Comparison of ENCODE assay signal across 29 mouse cellular contexts in genomic region chr6:82111111-82111510, GRCm38 (mm10).
DNase-seq lines count a peak whose midpoint lies in the region; ATAC-seq and TF ChIP-seq lines count a peak whose summit lies in the region.
"Had no signal": no experiment of that assay in that cellular context is flagged by ENCODE, and none has a peak within 500 bp of the region (broad histone marks: within the 10 kb centered on the region; RNA-seq: fewer than 3 reads in every experiment).

No protein-coding gene starts in this region.

- in situ Hi-C loops in ES-E14 (cut with MboI; ENCODE audit: low sequenced_read_pairs in 2 of 2, unreplicated experiment in 2 of 2), result loop anchor here in 1 of 2 experiments (10.0 kb wide), 1 partner anchor 126 kb away; no protein-coding TSS in a partner anchor

- H3K9me3 ChIP-seq in intestine, postnatal 0 days (ENCODE audit: control insufficient read depth), result no peaks in the 10 kb centered on the region
- H3K9me3 ChIP-seq in intestine, embryonic 16.5 days (ENCODE audit: control insufficient read depth, low read length), result no peaks in the 10 kb centered on the region
- no peaks in the 10 kb centered on the region for H3K9me3 ChIP-seq in lung, embryonic 15.5 days
- no peaks in the 10 kb centered on the region for H3K9me3 ChIP-seq in ES-E14 (ENCODE audit: control insufficient read depth, insufficient read depth, low read depth, low read length)
- H3K9me3 ChIP-seq in stomach, embryonic 14.5 days (ENCODE audit: control insufficient read depth, low read depth, low read length), result no peaks in the 10 kb centered on the region
- H3K9me3 ChIP-seq in forebrain, postnatal 0 days (ENCODE audit: low read length), result no peaks in the 10 kb centered on the region
- H3K9me3 ChIP-seq: embryonic facial prominence, embryonic 13.5 days; forebrain, embryonic 10.5 days; hindbrain, embryonic 10.5 days; hindbrain, embryonic 15.5 days; kidney, embryonic 15.5 days; limb, embryonic 13.5 days; liver, embryonic 12.5 days; midbrain, embryonic 10.5 days; neural tube, embryonic 12.5 days had no signal

- ATAC-seq in intestine, postnatal 0 days, result no peak
- ATAC-seq in intestine, embryonic 16.5 days, result no peak
- no peak; the same call in 1 of the 2 replicates for ATAC-seq in lung, embryonic 15.5 days (ENCODE audit: borderline replicate concordance, extremely low read depth, low FRiP score, low TSS enrichment)
- ATAC-seq in stomach, embryonic 14.5 days (ENCODE audit: insufficient number of reproducible peaks, insufficient read depth, low FRiP score, low read depth), result no peak
- ATAC-seq in forebrain, postnatal 0 days, result no peak
- ATAC-seq: forebrain, embryonic 16.5 days; inflammation-experienced regulatory T-cells, adult 6 months; liver, embryonic 12.5 days had no signal

- H3K27me3 ChIP-seq in intestine, postnatal 0 days (replicated peaks; ENCODE audit: control insufficient read depth, insufficient read depth, low read length), result no peaks in the 10 kb centered on the region
- H3K27me3 ChIP-seq in intestine, embryonic 16.5 days (replicated peaks; ENCODE audit: control insufficient read depth, insufficient read depth, low read length), result no peaks in the 10 kb centered on the region
- H3K27me3 ChIP-seq in lung, embryonic 15.5 days, result no peaks in the 10 kb centered on the region
- no peaks in the 10 kb centered on the region for H3K27me3 ChIP-seq in stomach, embryonic 14.5 days (ENCODE audit: control insufficient read depth, insufficient read depth, low read length)
- no peaks in the 10 kb centered on the region for H3K27me3 ChIP-seq in forebrain, postnatal 0 days (ENCODE audit: insufficient read depth, low read length)
- H3K27me3 ChIP-seq: embryonic facial prominence, embryonic 13.5 days; hindbrain, embryonic 15.5 days; kidney, embryonic 15.5 days; limb, embryonic 13.5 days; liver, embryonic 12.5 days; neural tube, embryonic 12.5 days had no signal

- peak; percentile 16 for TF ChIP-seq CTCF in intestine, postnatal 0 days (IDR thresholded peaks at IDR 0.05; ENCODE audit: low read depth)
- no peak for TF ChIP-seq CTCF in forebrain, postnatal 0 days (IDR thresholded peaks at IDR 0.05; ENCODE audit: low read depth)

- no peak overlapping the region for H3K9ac ChIP-seq in intestine, postnatal 0 days (ENCODE audit: low read depth, low read length)
- H3K9ac ChIP-seq in intestine, embryonic 16.5 days (ENCODE audit: low read depth, low read length), result no peak overlapping the region
- no peak overlapping the region for H3K9ac ChIP-seq in lung, embryonic 15.5 days
- no peak overlapping the region for H3K9ac ChIP-seq in ES-E14 (ENCODE audit: insufficient read depth, low read depth, low read length, poor library complexity, severe bottlenecking)
- no peak overlapping the region for H3K9ac ChIP-seq in stomach, embryonic 14.5 days (replicated peaks; ENCODE audit: low read depth, low read length)
- no peak overlapping the region for H3K9ac ChIP-seq in forebrain, postnatal 0 days
- H3K9ac ChIP-seq: embryonic facial prominence, embryonic 13.5 days; hindbrain, embryonic 15.5 days; kidney, embryonic 15.5 days; limb, embryonic 13.5 days; liver, embryonic 12.5 days; neural tube, embryonic 12.5 days had no signal

- H3K27ac ChIP-seq in intestine, postnatal 0 days (ENCODE audit: low read depth, low read length), result no peak overlapping the region
- H3K27ac ChIP-seq in intestine, embryonic 16.5 days (ENCODE audit: low read length), result no peak overlapping the region
- peak overlapping the region; percentile 89 for H3K27ac ChIP-seq in lung, embryonic 15.5 days
- H3K27ac ChIP-seq in ES-E14 (ENCODE audit: insufficient read depth, low read depth, low read length, poor library complexity, severe bottlenecking), result no peak overlapping the region
- H3K27ac ChIP-seq in stomach, embryonic 14.5 days (ENCODE audit: low read length), result peak overlapping the region; percentile 81
- H3K27ac ChIP-seq in forebrain, postnatal 0 days (ENCODE audit: low read depth, low read length), result no peak overlapping the region
- H3K27ac ChIP-seq: embryonic facial prominence, embryonic 13.5 days; forebrain, embryonic 10.5 days; hindbrain, embryonic 10.5 days; hindbrain, embryonic 15.5 days; kidney, embryonic 15.5 days; limb, embryonic 13.5 days; liver, embryonic 12.5 days; midbrain, embryonic 10.5 days; neural tube, embryonic 12.5 days had no signal

- H3K4me2 ChIP-seq in intestine, postnatal 0 days (replicated peaks; ENCODE audit: low read depth), result no peak overlapping the region
- H3K4me2 ChIP-seq in intestine, embryonic 16.5 days (ENCODE audit: low read depth, low read length), result no peak overlapping the region
- H3K4me2 ChIP-seq in lung, embryonic 15.5 days, result no peak overlapping the region
- H3K4me2 ChIP-seq in stomach, embryonic 14.5 days (replicated peaks; ENCODE audit: low read depth, low read length), result no peak overlapping the region
- H3K4me2 ChIP-seq in forebrain, postnatal 0 days (ENCODE audit: low read depth), result no peak overlapping the region
- H3K4me2 ChIP-seq: embryonic facial prominence, embryonic 13.5 days; hindbrain, embryonic 15.5 days; kidney, embryonic 15.5 days; limb, embryonic 13.5 days; liver, embryonic 12.5 days; neural tube, embryonic 12.5 days had no signal

- no peak overlapping the region for H3K4me3 ChIP-seq in intestine, postnatal 0 days (ENCODE audit: low read depth, low read length)
- H3K4me3 ChIP-seq in intestine, embryonic 16.5 days (ENCODE audit: low read length), result no peak overlapping the region
- no peak overlapping the region for H3K4me3 ChIP-seq in lung, embryonic 15.5 days
- H3K4me3 ChIP-seq in ES-E14 (ENCODE audit: insufficient read depth in 1 of 2, low read depth in 1 of 2, low read length in 2 of 2, poor library complexity in 1 of 2, severe bottlenecking in 1 of 2), result no peak overlapping the region
- H3K4me3 ChIP-seq in stomach, embryonic 14.5 days (ENCODE audit: low read depth, low read length), result no peak overlapping the region
- no peak overlapping the region for H3K4me3 ChIP-seq in forebrain, postnatal 0 days (ENCODE audit: low read depth, low read length)
- H3K4me3 ChIP-seq: embryonic facial prominence, embryonic 13.5 days; forebrain, embryonic 10.5 days; hindbrain, embryonic 10.5 days; hindbrain, embryonic 15.5 days; kidney, embryonic 15.5 days; limb, embryonic 13.5 days; liver, embryonic 12.5 days; midbrain, embryonic 10.5 days; myocyte; neural tube, embryonic 12.5 days had no signal

- no peaks in the 10 kb centered on the region for H3K36me3 ChIP-seq in intestine, postnatal 0 days (ENCODE audit: control insufficient read depth, insufficient read depth)
- no peaks in the 10 kb centered on the region for H3K36me3 ChIP-seq in intestine, embryonic 16.5 days (ENCODE audit: control insufficient read depth, insufficient read depth, low read length)
- H3K36me3 ChIP-seq in lung, embryonic 15.5 days, result no peaks in the 10 kb centered on the region
- H3K36me3 ChIP-seq in ES-E14 (ENCODE audit: control insufficient read depth, insufficient read depth, low read length, poor library complexity, severe bottlenecking), result no peaks in the 10 kb centered on the region
- no peaks in the 10 kb centered on the region for H3K36me3 ChIP-seq in stomach, embryonic 14.5 days (ENCODE audit: control insufficient read depth, insufficient read depth, low read length)
- no peaks in the 10 kb centered on the region for H3K36me3 ChIP-seq in forebrain, postnatal 0 days (ENCODE audit: insufficient read depth)
- H3K36me3 ChIP-seq: embryonic facial prominence, embryonic 13.5 days; forebrain, embryonic 10.5 days; hindbrain, embryonic 10.5 days; hindbrain, embryonic 15.5 days; kidney, embryonic 15.5 days; limb, embryonic 13.5 days; liver, embryonic 12.5 days; midbrain, embryonic 10.5 days; neural tube, embryonic 12.5 days had no signal

- 83% methylated on average over 1 of the region's 1 CpGs for WGBS in intestine, postnatal 0 days
- 90% methylated on average over 1 of the region's 1 CpGs for WGBS in intestine, embryonic 16.5 days
- 80% methylated on average over 1 of the region's 1 CpGs for WGBS in lung, embryonic 15.5 days
- 89% methylated on average over 1 of the region's 1 CpGs for WGBS in stomach, embryonic 14.5 days
- WGBS in forebrain, postnatal 0 days, result 95% methylated on average over 1 of the region's 1 CpGs

- DNase-seq in lung, adult 18-20 months, result no peak
- no peak for DNase-seq in ES-E14 (ENCODE audit: low read depth, low spot score)
- no peak for DNase-seq in forebrain, postnatal 0 days
- no peak for DNase-seq in spleen, adult 18-20 months
- DNase-seq: cerebellum, adult 11-12 months; cerebellum, adult 9-11 months; heart, postnatal 14 days; kidney, postnatal 4 days; lung, adult 2 months; right cerebral cortex, adult 18-20 months; right cerebral cortex, postnatal 4 days; thymus, adult 18-20 months; thymus, postnatal 36 days had no signal

- no peaks in the 10 kb centered on the region for H3K4me1 ChIP-seq in intestine, postnatal 0 days (replicated peaks; ENCODE audit: control insufficient read depth, insufficient read depth, low read length)
- H3K4me1 ChIP-seq in intestine, embryonic 16.5 days (ENCODE audit: control insufficient read depth, insufficient read depth, low read length), result no peaks in the 10 kb centered on the region
- H3K4me1 ChIP-seq in lung, embryonic 15.5 days, result peaks cover 8% of the 10 kb centered on the region; the same call in 1 of the 2 replicates
- H3K4me1 ChIP-seq in ES-E14 (ENCODE audit: control insufficient read depth in 2 of 2, insufficient read depth in 2 of 2, low read length in 2 of 2, poor library complexity in 1 of 2), result no peaks in the 10 kb centered on the region
- H3K4me1 ChIP-seq in stomach, embryonic 14.5 days (ENCODE audit: control insufficient read depth, insufficient read depth, low read length), result peaks cover 14% of the 10 kb centered on the region; the same call in 1 of the 2 replicates
- H3K4me1 ChIP-seq in forebrain, postnatal 0 days (ENCODE audit: insufficient read depth), result no peaks in the 10 kb centered on the region
- H3K4me1 ChIP-seq: hindbrain, embryonic 15.5 days; liver, embryonic 12.5 days; neural tube, embryonic 12.5 days had no signal

TF ChIP-seq in ES-E14, 5 proteins besides CTCF, POLR2A, EP300 and RAD21:
- peak; percentile 76 for TF ChIP-seq MAFK (IDR thresholded peaks at IDR 0.05; ENCODE audit: insufficient read depth, low read depth, low read length)
- no peak for TF ChIP-seq CHD2 (IDR thresholded peaks at IDR 0.05; ENCODE audit: low read depth, low read length)
- peak; percentile 32; the same call in 1 of the 2 replicates for TF ChIP-seq ZC3H11A (IDR thresholded peaks at IDR 0.05; ENCODE audit: borderline replicate concordance, low read depth, low read length)
- TF ChIP-seq HCFC1 (IDR thresholded peaks at IDR 0.05; ENCODE audit: borderline replicate concordance, insufficient read depth, low read length), result no peak
- TF ChIP-seq ZNF384 (IDR thresholded peaks at IDR 0.05; ENCODE audit: low read depth, low read length), result no peak

Comparison
In these comparisons a context has a peak if more than half of its experiments do, and no peak if none do; other contexts are left out.
1. H3K27ac ChIP-seq: peak in lung, embryonic 15.5 days (single experiment) and stomach, embryonic 14.5 days (single experiment); none in intestine, postnatal 0 days (single experiment), intestine, embryonic 16.5 days (single experiment), ES-E14 (single experiment) and forebrain, postnatal 0 days (single experiment).